Mouse (Mus musculus): Measurements from ENCODE around the gene Nell1.

DNA sequence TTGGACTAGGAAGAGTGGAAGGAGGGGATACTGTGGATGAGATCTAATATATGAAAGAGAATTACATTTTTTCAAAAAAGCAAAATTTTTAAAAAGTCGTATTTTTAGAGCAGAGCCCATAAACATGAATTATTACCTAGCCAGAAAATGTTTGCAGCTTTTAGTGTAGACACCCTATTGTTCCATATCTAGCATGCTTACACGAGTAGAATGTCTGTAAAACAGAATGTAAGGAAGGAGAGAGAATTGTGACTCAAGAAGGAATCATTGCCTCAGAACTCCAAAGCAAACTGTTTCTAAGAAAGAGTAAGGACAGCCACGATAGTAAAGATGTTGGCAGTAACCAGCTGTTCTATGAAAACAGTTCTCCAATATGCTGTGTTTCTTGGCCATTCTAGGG is 624.2 kb downstream of the Nell1 start, which contains the start of gene 4933405O20Rik:
- TF ChIP-seq POLR2A (IDR thresholded peaks at IDR 0.05; ENCODE audit: borderline replicate concordance, extremely low read depth, low read depth, low read length) = no peak
- TF ChIP-seq CTCF (IDR thresholded peaks at IDR 0.05; ENCODE audit: insufficient read depth, low read length) = no peak

All from lung, adult 2 months (tissue).